Mouse (Mus musculus) embryonic facial prominence, embryonic 10.5 days (tissue): ENCODE measurements around the gene Dact2. TPM values are rescaled to one million over a fixed set of nuclear protein-coding genes. Genes with fewer than 3 reads are reported as not detected.

Experiments used
- DNase-seq: peaks from one replicate; pipeline ENCODE4 v3.0.0-alpha.2; 2017; ENCODE audit warnings: low spot score
- H3K27ac ChIP-seq: fragments of 300-500 bp; sonication (generic); replicated peaks from 2 replicates; pipeline ENCODE4 v1.5.1; 2016; ENCODE audit warnings: mild to moderate bottlenecking
- H3K27me3 ChIP-seq: fragments of 300-500 bp; sonication (generic); replicated peaks from 2 replicates; pipeline ENCODE4 v1.6.1; 2016; ENCODE audit warnings: low read depth, mild to moderate bottlenecking; ENCODE audit not compliant: poor library complexity, severe bottlenecking
- H3K36me3 ChIP-seq: fragments of 300-500 bp; sonication (generic); replicated peaks from 2 replicates; pipeline ENCODE4 v1.6.1; 2016; ENCODE audit warnings: mild to moderate bottlenecking, moderate library complexity
- H3K4me1 ChIP-seq: fragments of 300-500 bp; sonication (generic); 2 replicates; pipeline ENCODE4 v1.6.1; 2016
- H3K4me3 ChIP-seq: fragments of 300-500 bp; sonication (generic); 2 replicates; pipeline ENCODE4 v1.5.1; 2016; ENCODE audit warnings: mild to moderate bottlenecking, moderate library complexity
- H3K9me3 ChIP-seq: fragments of 300-500 bp; sonication (generic); 2 replicates; pipeline ENCODE4 v1.6.1; 2016; ENCODE audit warnings: mild to moderate bottlenecking
- WGBS: fragments of 180-500 bp; shearing (Covaris S2); methylation state at CpG from one replicate; pipeline ENCODE4 v1.1.7; 2016; 5-methylcytosine and 5-hydroxymethylcytosine counted together
- polyA plus RNA-seq: library from polyadenylated mRNA; unstranded; fragments of >200 nt; fragmentation: Nextera tagmentation; extraction: Ambion mirVana; gene quantifications from 2 replicates; pipeline ENCODE4 v1.2.1, GENCODE M21; 2016

The Dact2 gene
- polyA plus RNA-seq, 1 experiment from 2014 or later = 0.60 TPM

DNA sequence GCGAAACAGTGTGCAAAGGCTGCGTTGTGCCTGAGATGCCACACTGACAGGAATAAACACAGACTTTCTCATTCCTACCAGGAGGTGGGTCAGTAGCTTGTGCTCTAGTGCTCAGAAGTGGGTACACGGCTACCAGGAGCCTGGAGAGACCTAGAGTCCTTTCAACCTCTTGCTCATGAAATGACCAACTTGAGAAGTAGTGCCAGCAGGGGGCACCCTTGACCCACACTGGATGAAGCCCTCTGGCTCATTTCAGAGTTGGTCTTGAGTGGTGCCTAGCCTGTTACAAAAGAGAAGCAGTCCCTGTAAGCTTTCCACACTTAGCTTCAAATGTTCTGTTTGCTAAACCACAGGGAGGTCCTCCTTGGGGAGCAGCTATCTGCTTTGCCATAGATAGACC lies 28.5 kb upstream of the Dact2 start:
- H3K36me3 ChIP-seq = no peaks in the 10 kb centered on the region
- peak; percentile 87 for DNase-seq
- H3K9me3 ChIP-seq = no peaks in the 10 kb centered on the region
- 58% methylated on average over 3 of the region's 3 CpGs for WGBS
- peaks cover 32% of the 10 kb centered on the region for H3K4me1 ChIP-seq
- no peak overlapping the region for H3K27ac ChIP-seq
- no peak overlapping the region for H3K4me3 ChIP-seq
- peaks cover 39% of the 10 kb centered on the region for H3K27me3 ChIP-seq

DNA sequence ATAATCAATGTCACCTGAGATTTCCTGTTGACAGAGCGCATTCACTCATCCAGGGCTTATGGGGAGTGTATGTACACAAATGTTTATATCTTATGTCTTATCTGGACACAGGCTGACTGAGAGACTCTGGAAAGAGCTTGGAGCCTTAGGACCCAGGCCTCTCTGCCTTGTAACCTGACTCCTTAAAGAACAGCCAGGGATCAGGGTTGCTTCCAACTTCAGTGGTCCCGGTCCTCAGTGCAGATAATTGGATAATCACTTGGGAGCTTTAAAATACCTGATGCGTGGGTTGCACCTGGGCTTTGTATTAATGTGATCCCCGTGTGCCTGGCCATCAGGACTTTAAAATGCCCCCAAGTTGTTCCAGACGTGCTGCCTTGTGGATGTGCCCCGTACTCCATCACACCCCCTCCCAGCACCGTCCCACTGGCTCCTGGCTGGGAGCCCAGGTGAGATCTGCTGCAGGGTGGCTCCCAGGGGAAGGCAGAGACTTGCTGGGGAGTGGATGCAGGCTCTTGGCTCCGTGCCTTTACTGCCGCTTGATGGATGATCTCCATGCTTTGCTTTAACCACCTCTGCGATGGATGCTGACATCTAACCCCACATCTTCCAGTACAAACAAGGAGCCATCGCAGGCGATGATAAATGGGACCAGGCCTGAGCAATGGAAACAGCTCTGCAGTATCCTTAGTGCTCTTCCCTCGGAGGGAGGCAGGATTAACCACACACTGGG lies 26.8 kb upstream of the Dact2 start:
- H3K4me3 ChIP-seq = no peak overlapping the region
- 0 out of 2 replicates have a peak overlapping the region, but pooled peaks have one; percentile 5 for H3K27ac ChIP-seq
- no peaks in the 10 kb centered on the region for H3K9me3 ChIP-seq
- DNase-seq = peak; percentile 21
- 15% methylated on average over 13 of the region's 13 CpGs for WGBS
- H3K4me1 ChIP-seq = peaks cover 41% of the 10 kb centered on the region
- peaks cover 37% of the 10 kb centered on the region for H3K27me3 ChIP-seq
- H3K36me3 ChIP-seq = no peaks in the 10 kb centered on the region

DNA sequence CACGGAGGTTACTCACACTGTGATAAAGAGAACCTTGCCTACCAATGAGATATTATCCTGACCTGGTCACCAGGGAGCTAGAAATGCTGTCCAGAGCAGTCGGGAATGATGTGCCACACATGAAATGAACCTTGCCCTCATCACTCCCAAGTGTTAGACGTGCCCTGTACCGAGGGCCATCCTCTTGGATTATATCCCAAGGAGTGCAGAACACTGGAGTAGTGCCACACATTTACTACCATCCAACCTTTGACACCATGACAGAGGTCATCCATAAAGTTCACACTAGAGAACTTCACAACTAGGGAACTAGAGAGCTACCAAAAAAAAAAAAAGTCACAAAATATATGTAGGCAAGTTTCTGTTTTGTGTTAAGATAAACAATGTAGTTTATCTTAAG lies 24.3 kb upstream of the Dact2 start:
- peaks cover 37% of the 10 kb centered on the region for H3K4me1 ChIP-seq
- no peaks in the 10 kb centered on the region for H3K9me3 ChIP-seq
- no peak overlapping the region for H3K27ac ChIP-seq
- no peak overlapping the region for H3K4me3 ChIP-seq
- no peaks in the 10 kb centered on the region for H3K36me3 ChIP-seq
- no peak for DNase-seq
- H3K27me3 ChIP-seq = peaks cover 24% of the 10 kb centered on the region; the same call in 1 of the 2 replicates
- WGBS = 86% methylated on average over 4 of the region's 4 CpGs

DNA sequence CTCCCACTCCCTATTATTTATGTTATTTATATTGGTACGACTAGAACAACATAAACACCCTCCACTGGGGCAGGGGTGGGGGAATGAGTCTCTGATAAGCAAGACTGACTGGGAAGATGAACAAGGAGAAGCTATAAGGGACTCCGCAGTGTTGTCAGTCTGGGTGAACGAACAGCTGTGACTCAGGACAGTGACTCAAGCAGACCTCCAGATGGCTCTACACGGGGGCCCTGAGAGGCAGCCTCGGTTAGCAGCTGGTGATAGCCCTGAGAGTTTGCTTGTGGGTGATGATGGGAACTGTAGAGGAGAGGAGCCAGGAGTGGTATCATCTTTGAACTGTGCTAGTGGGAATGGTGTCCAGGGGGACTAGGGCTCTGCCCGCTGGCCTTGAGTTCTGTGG lies 23.5 kb upstream of the Dact2 start:
- Histone ChIP-seq H3K27ac (no peak overlapping the region), H3K4me3 (no peak overlapping the region), H3K36me3 (no peaks in the 10 kb centered on the region), H3K9me3 (no peaks in the 10 kb centered on the region), H3K4me1 (peaks cover 37% of the 10 kb centered on the region), H3K27me3 (peaks cover 24% of the 10 kb centered on the region; the same call in 1 of the 2 replicates)
- WGBS = 55% methylated on average over 6 of the region's 6 CpGs
- DNase-seq = no peak

DNA sequence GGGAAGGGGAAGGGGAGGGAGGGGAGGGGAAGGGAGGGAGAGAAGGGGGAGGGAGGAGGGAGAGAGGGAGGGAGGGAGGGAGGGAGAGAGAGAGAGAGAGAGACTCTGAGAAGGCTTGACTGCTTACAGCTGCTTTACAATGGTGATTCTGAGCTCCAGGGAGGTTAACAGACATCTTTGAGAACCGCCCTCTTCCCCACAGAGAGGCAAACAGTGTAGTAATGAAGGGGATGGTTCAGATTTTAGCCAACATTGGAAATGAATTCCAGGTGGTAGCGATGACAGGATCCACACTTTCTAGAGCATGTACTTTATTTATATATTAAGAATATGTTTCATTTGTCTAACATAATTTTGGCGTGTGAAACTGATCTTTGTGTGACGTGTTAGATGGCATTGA lies 22.7 kb upstream of the Dact2 start:
- WGBS = 36% methylated on average over 4 of the region's 4 CpGs
- Histone ChIP-seq H3K4me3 (no peak overlapping the region), H3K4me1 (peaks cover 38% of the 10 kb centered on the region), H3K27me3 (peaks cover 21% of the 10 kb centered on the region; the same call in 1 of the 2 replicates), H3K9me3 (no peaks in the 10 kb centered on the region), H3K27ac (no peak overlapping the region), H3K36me3 (no peaks in the 10 kb centered on the region)
- no peak for DNase-seq

DNA sequence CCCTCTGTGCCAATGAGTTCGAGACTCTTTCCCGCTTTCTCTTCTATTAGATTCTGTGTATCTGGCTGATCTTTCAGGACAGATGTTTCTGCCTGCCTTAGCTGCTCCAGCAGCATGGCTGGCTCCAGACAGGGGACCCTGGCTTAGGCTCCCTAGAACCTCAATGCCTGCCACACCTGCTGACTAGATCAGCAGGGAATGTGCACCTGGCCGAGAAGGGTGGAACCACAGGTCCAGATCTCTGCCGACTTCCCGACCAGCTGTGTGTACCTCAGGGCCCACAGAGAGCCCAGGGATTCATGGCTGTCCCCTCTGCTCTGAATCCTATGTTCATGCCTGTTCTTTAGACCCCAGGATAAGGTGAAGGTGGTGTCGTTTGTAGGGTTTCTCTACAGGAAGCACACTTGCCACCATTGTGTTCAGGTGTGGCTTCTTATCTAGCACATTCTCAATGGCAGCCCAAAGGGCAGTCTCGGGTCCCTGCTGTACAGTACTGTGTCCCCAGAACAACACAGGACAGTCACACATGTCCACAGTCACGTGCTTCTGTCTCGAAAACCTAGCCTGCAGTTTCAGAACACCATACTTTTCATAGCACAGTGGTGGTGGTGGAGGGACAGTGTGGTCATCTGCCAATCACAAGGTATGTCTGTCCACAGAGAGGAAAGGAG lies 22.0 kb upstream of the Dact2 start:
- Histone ChIP-seq H3K4me3 (no peak overlapping the region), H3K9me3 (no peaks in the 10 kb centered on the region), H3K27ac (no peak overlapping the region), H3K36me3 (no peaks in the 10 kb centered on the region), H3K4me1 (peaks cover 33% of the 10 kb centered on the region), H3K27me3 (peaks cover 16% of the 10 kb centered on the region; the same call in 1 of the 2 replicates)
- DNase-seq = no peak
- WGBS = 76% methylated on average over 9 of the region's 9 CpGs

DNA sequence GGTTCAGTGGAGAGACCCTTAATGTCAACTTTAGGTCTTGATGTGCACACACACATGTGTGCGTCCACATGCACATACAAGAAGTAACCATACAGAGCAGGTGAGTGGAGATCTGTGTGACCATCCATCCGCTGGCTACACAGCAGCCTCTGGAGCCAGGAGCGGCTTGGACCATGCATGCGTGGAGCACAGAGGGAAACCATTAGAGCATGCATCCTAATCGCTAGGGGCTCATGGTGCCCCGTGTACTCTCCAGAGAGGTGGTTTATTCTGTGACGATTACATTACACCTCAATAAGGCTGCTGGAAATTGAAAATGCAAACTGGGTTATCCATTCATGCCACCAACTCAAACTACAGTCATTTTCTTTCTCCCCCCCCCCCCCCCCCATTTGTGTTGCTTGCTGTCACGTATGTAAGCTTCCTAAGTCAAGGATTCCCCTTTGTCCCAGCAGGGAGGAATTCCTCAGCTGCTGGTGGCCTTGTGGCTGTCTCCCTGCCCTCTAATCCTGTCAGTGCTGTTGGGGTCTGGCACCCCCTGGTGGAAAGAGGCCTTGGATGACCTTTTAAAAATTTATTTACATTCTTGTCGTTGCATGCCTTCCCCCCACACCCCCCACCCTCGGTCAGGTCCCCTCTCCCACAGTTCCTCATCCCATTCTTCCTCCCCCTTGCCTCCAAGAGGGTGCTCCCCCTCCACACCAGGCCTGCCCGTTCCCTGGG lies 17.9 kb upstream of the Dact2 start:
- 0 out of 2 replicates have a peak, but pooled peaks cover 3% of the 10 kb centered on the region for H3K27me3 ChIP-seq
- WGBS = 25% methylated on average over 11 of the region's 11 CpGs
- H3K27ac ChIP-seq = no peak overlapping the region
- peaks cover 9% of the 10 kb centered on the region for H3K4me1 ChIP-seq
- H3K4me3 ChIP-seq = no peak overlapping the region
- no peaks in the 10 kb centered on the region for H3K36me3 ChIP-seq
- DNase-seq = peak; percentile 60
- no peaks in the 10 kb centered on the region for H3K9me3 ChIP-seq

DNA sequence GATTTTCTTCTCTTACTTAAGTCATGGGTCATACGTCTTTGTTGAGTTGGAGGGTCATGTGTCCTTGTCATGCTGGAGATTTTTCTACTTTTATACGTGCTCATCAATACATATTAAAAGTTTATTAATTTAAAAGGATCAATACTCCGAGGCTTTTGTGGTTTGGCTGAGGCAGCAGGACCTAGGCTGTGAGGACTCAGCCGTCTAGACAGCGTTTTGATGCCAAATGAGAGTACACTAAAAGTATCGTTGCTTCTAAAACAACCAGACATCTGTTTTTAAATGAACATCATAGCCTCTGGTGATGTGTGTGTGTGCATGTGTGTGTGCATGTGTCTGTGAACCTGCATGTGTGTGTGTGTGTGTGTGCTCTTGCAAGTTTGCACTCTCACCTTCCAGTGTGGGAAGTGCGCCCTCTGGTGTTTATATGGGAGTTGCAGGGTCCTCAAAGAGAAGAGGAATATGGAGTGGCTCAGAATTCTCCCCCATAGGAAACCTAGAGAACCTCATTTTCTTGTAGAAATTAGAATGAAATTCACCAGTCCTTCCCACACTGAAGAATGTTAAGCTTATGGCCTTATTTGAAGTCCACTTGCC lies 16.6 kb upstream of the Dact2 start:
- H3K27me3 ChIP-seq = 0 out of 2 replicates have a peak, but pooled peaks cover 3% of the 10 kb centered on the region
- H3K36me3 ChIP-seq = no peaks in the 10 kb centered on the region
- H3K4me3 ChIP-seq = no peak overlapping the region
- peak; percentile 78 for DNase-seq
- no peak overlapping the region for H3K27ac ChIP-seq
- WGBS = 67% methylated on average over 7 of the region's 7 CpGs
- H3K4me1 ChIP-seq = peaks cover 7% of the 10 kb centered on the region
- no peaks in the 10 kb centered on the region for H3K9me3 ChIP-seq

DNA sequence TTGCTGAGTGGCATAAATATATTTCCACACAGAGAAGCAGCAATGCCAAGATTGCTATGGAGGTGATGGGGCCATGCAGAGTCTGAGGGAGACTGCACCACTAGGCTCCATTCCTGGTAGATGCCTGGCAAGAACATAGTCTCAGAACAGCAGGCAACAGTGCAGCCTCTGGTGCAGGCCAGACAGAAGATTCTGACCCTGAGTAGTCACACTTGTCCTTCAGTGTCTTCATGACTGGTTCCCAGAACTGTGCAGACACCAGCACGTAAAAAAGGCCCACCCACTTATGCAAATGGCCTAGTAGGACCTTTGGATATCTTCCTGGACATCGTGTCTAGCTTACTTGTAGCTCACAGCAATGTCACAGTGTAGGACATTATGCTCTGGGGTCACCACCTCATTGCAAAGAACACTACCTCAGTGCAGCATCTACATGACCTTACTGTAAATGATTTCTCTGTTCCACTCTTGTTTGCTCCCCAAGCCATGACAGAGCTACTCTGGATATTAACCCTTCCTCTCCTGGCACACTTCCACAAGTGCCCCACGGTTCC lies 9.9 kb upstream of the Dact2 start:
- no peaks in the 10 kb centered on the region for H3K36me3 ChIP-seq
- WGBS = 73% methylated on average over 3 of the region's 3 CpGs
- no peaks in the 10 kb centered on the region; the same call in 1 of the 2 replicates for H3K27me3 ChIP-seq
- DNase-seq = no peak
- no peaks in the 10 kb centered on the region for H3K9me3 ChIP-seq
- H3K4me3 ChIP-seq = no peak overlapping the region
- H3K4me1 ChIP-seq = no peaks in the 10 kb centered on the region
- H3K27ac ChIP-seq = no peak overlapping the region

DNA sequence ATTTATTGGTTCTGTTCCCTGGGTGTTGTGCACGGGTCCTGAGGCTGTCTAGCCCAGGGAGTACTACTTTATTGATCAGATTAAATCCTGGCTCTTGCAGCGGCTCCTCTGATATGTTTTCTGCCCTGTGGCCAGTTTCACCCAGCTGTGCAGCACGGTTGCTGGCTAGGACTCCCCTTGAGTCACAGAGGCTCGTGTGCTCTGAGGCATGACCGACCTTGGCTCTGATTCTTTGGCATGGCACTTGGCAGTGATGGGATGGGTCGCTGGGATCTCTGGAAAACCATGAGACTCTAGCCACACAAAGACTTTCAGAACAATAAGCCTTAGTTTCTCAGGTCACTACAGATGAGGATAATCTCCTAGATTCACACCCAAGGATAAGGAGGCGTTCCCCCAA lies 8.7 kb upstream of the Dact2 start:
- 76% methylated on average over 7 of the region's 7 CpGs for WGBS
- no peaks in the 10 kb centered on the region for H3K9me3 ChIP-seq

DNA sequence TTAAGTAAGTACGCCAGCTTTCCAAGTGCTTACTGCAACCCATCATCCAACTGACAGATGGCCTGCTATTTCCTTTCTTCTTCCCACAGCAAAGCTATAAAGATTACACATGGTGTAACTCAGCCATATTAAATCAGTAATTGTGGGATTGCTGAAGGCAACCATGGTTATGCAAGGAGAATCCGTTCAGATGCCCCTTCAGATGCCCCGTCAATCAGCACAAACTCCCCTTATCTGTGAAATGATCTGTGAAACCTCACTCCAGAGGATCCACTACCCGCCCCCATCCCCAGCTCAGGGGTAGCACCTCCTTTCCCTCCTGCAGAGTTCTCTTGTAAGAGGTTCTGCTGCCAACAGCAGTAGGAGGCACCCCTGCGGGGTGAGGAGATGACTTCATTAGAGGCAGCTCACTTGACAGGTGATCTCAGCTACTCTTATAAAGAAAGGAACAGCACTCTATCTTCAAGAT lies 3.0 kb upstream of the Dact2 start:
- no peak for DNase-seq
- WGBS = 31% methylated on average over 5 of the region's 5 CpGs

More for the DNA sequence above, 8.7 kb upstream of the Dact2 start:
- Histone ChIP-seq H3K4me1 (no peaks in the 10 kb centered on the region), H3K4me3 (no peak overlapping the region), H3K27me3 (peaks cover 5% of the 10 kb centered on the region), H3K36me3 (no peaks in the 10 kb centered on the region), H3K27ac (no peak overlapping the region)
- DNase-seq = no peak

DNA sequence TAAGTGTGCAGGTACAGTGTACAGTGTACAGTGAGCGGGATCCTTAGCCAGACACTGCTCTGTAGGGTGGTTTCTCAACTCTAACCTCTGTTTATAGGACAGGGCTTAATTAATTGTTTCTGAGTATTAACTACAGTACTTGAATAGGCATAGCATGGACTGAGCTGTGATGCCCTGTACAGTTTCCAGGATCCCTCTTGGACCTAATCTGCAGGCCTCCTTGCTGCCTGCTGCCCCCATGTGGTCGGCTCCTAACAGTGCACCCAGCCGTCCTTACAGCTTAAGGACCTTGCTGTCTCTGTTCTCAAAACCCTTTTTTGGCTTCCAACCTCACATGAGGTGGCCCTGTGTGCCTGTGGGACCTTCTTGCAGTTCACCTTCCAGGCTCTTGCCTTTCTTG lies 2.0 kb upstream of the Dact2 start:
- H3K27ac ChIP-seq = no peak overlapping the region
- peaks cover 72% of the 10 kb centered on the region for H3K27me3 ChIP-seq
- DNase-seq = peak; percentile 81
- H3K9me3 ChIP-seq = no peaks in the 10 kb centered on the region
- H3K4me3 ChIP-seq = no peak overlapping the region
- no peaks in the 10 kb centered on the region for H3K36me3 ChIP-seq
- 27% methylated on average over 3 of the region's 3 CpGs for WGBS
- H3K4me1 ChIP-seq = peaks cover 34% of the 10 kb centered on the region

More for the DNA sequence above, 3.0 kb upstream of the Dact2 start:
- Histone ChIP-seq H3K4me3 (no peak overlapping the region), H3K36me3 (no peaks in the 10 kb centered on the region), H3K27ac (no peak overlapping the region), H3K27me3 (peaks cover 61% of the 10 kb centered on the region), H3K9me3 (no peaks in the 10 kb centered on the region), H3K4me1 (peaks cover 24% of the 10 kb centered on the region)
